Mouse (Mus musculus) lung, embryonic 14.5 days (tissue): ENCODE measurements around the gene Lrp1. TPM values are rescaled to one million over a fixed set of nuclear protein-coding genes. Genes with fewer than 3 reads are reported as not detected.

Experiments used
- ATAC-seq: fragments of 200-750 bp; cut with Nextera tagmentation; 2 replicates; pipeline ENCODE4 v1.8.0; 2017; ENCODE audit warnings: mild to moderate bottlenecking, moderate TSS enrichment, moderate library complexity; ENCODE audit not compliant: insufficient read depth
- DNase-seq: peaks from one replicate; pipeline ENCODE4 v3.0.0-alpha.2; 2015
- H3K27ac ChIP-seq: fragments of 300-500 bp; sonication (generic); 2 replicates; pipeline ENCODE4 v1.5.1; 2014; ENCODE audit warnings: low read depth, mild to moderate bottlenecking, moderate library complexity
- H3K27me3 ChIP-seq: fragments of 300-500 bp; sonication (generic); 2 replicates; pipeline ENCODE4 v1.6.1; 2014; ENCODE audit warnings: low read length, control low read depth; ENCODE audit not compliant: insufficient read depth
- H3K36me3 ChIP-seq: fragments of 300-500 bp; sonication (generic); 2 replicates; pipeline ENCODE4 v1.6.1; 2014; ENCODE audit warnings: control low read depth; ENCODE audit not compliant: insufficient read depth
- H3K4me1 ChIP-seq: fragments of 300-500 bp; sonication (generic); 2 replicates; pipeline ENCODE4 v1.6.1; 2014; ENCODE audit warnings: antibody characterized with exemption, control low read depth; ENCODE audit not compliant: insufficient read depth
- H3K4me2 ChIP-seq: fragments of 300-500 bp; sonication (generic); 2 replicates; pipeline ENCODE4 v1.6.1; 2014; ENCODE audit warnings: mild to moderate bottlenecking
- H3K4me3 ChIP-seq: fragments of 300-500 bp; sonication (generic); 2 replicates; pipeline ENCODE4 v1.5.1; 2014; ENCODE audit warnings: low read depth, low read length
- H3K9ac ChIP-seq: fragments of 300-500 bp; sonication (generic); 2 replicates; pipeline ENCODE4 v1.6.1; 2014
- H3K9me3 ChIP-seq: fragments of 300-500 bp; sonication (generic); 2 replicates; pipeline ENCODE4 v1.6.1; 2016; ENCODE audit warnings: low read depth, low read length, control low read depth
- CTCF ChIP-seq: IDR thresholded peaks from 2 replicates; pipeline ENCODE4 v1.5.1; 2016; ENCODE audit warnings: antibody characterized with exemption, low read depth
- WGBS: fragments of 180-500 bp; shearing (Covaris S2); extraction: QIAGEN DNeasy Blood & Tissue Kit; methylation state at CpG from one replicate; pipeline ENCODE4 v1.1.7; 2014; 5-methylcytosine and 5-hydroxymethylcytosine counted together
- polyA plus RNA-seq: library from polyadenylated mRNA; unstranded; fragments of >200 nt; fragmentation: Nextera tagmentation; extraction: Ambion mirVana; gene quantifications from 2 replicates; pipeline ENCODE4 v1.2.1, GENCODE M21; 2014

Gene Lrp1
- polyA plus RNA-seq, 1 experiment from 2014 or later = 68.7 TPM

GRCm38 (mm10) chr10:127632668-127633271, 11.8 kb upstream of the Lrp1 start:
- Histone ChIP-seq H3K4me2 (no peak overlapping the region), H3K36me3 (no peaks in the 10 kb centered on the region), H3K4me3 (no peak overlapping the region), H3K9me3 (no peaks in the 10 kb centered on the region), H3K4me1 (no peaks in the 10 kb centered on the region), H3K9ac (no peak overlapping the region), H3K27me3 (no peaks in the 10 kb centered on the region), H3K27ac (no peak overlapping the region)
- no peak for TF ChIP-seq CTCF
- no peak for DNase-seq
- 18% methylated on average over 7 of the region's 7 CpGs for WGBS
- ATAC-seq = no peak

- H3K4me1 ChIP-seq = no peaks in the 10 kb centered on the region
- H3K9me3 ChIP-seq = peaks cover 4% of the 10 kb centered on the region
- DNase-seq (no peak), ATAC-seq (no peak)
- H3K27me3 ChIP-seq = no peaks in the 10 kb centered on the region
- no peak for TF ChIP-seq CTCF
- 70% methylated on average over 10 of the region's 10 CpGs for WGBS
- no peak overlapping the region for H3K9ac ChIP-seq
- H3K4me3 ChIP-seq = no peak overlapping the region
- no peak overlapping the region for H3K4me2 ChIP-seq
- H3K36me3 ChIP-seq = no peaks in the 10 kb centered on the region
- no peak overlapping the region for H3K27ac ChIP-seq
Observed at GRCm38 (mm10) chr10:127631261-127632214, 10.6 kb upstream of the Lrp1 start.

GRCm38 (mm10) chr10:127626433-127626832, 5.5 kb upstream of the Lrp1 start:
- H3K27me3 ChIP-seq = no peaks in the 10 kb centered on the region
- H3K4me2 ChIP-seq = no peak overlapping the region
- H3K9me3 ChIP-seq = peaks cover 4% of the 10 kb centered on the region
- H3K4me3 ChIP-seq = no peak overlapping the region
- H3K9ac ChIP-seq = no peak overlapping the region
- H3K27ac ChIP-seq = no peak overlapping the region
- no peaks in the 10 kb centered on the region for H3K4me1 ChIP-seq
- ATAC-seq = no peak
- DNase-seq = peak; percentile 51
- no peaks in the 10 kb centered on the region for H3K36me3 ChIP-seq
- 89% methylated on average over 3 of the region's 3 CpGs for whole genome bisulfite sequencing
- peak; percentile 45; the same call in 1 of the 2 replicates for TF ChIP-seq CTCF

GRCm38 (mm10) chr10:127623439-127624216, 2.7 kb upstream of the Lrp1 start:
- H3K9me3 ChIP-seq = peaks cover 4% of the 10 kb centered on the region
- DNase-seq (no peak), ATAC-seq (no peak)
- no peak overlapping the region for H3K4me3 ChIP-seq
- H3K4me2 ChIP-seq = no peak overlapping the region
- 92% methylated on average over 6 of the region's 6 CpGs for WGBS
- H3K4me1 ChIP-seq = peaks cover 2% of the 10 kb centered on the region; the same call in 1 of the 2 replicates
- TF ChIP-seq CTCF = 0 out of 2 replicates have a peak, but pooled peaks have one; percentile 1
- no peaks in the 10 kb centered on the region for H3K36me3 ChIP-seq
- no peak overlapping the region for H3K9ac ChIP-seq
- H3K27me3 ChIP-seq = no peaks in the 10 kb centered on the region
- no peak overlapping the region for H3K27ac ChIP-seq

- WGBS = 59% methylated on average over 4 of the region's 4 CpGs
- Histone ChIP-seq H3K9ac (no peak overlapping the region), H3K9me3 (peaks cover 4% of the 10 kb centered on the region), H3K27me3 (no peaks in the 10 kb centered on the region), H3K4me2 (peak overlapping the region; percentile 96), H3K27ac (peak overlapping the region; percentile 97), H3K4me3 (no peak overlapping the region), H3K4me1 (peaks cover 6% of the 10 kb centered on the region), H3K36me3 (no peaks in the 10 kb centered on the region)
- no peak for DNase-seq
- no peak for TF ChIP-seq CTCF
- ATAC-seq = no peak
Observed at GRCm38 (mm10) chr10:127622661-127623060, 1.7 kb upstream of the Lrp1 start.

GRCm38 (mm10) chr10:127622057-127622392, 1.1 kb upstream of the Lrp1 start:
- Histone ChIP-seq H3K4me2 (peak overlapping the region; percentile 96), H3K27ac (peak overlapping the region; percentile 97), H3K36me3 (no peaks in the 10 kb centered on the region), H3K4me3 (peak overlapping the region; percentile 72), H3K9me3 (peaks cover 4% of the 10 kb centered on the region), H3K4me1 (peaks cover 12% of the 10 kb centered on the region), H3K27me3 (no peaks in the 10 kb centered on the region), H3K9ac (peak overlapping the region; percentile 72)
- ATAC-seq = peak; percentile 45
- peak; percentile 87 for DNase-seq
- TF ChIP-seq CTCF = peak; percentile 70
- WGBS = under 1% methylated on average over 13 of the region's 13 CpGs
